Mouse (Mus musculus) lung, postnatal 10 days (tissue): ENCODE results near the gene Hmbs.

Experiments used
- DNase-seq: peaks from one replicate; pipeline ENCODE4 v3.0.0; 2021

Gene Hmbs

DNA sequence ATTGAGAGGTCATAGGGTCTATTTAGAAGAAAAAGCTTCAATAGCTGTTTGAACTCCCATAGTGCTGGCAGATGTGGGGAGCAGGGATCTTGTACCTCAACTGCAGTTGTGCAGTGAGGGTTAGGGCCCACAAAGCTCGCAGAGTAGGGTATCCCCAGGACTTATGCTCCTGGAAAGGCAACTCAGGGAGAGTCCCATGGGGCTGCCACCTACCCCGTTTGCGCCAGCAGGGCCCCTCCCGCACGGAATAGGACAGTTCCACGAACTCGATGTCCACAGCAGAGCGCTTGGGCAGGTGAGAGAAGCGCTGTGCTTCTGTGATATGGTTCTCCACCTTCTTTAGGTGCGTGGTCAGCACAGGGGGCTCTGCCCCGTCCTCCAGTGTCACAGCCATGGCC is 57.0 kb downstream of the Hmbs start:
- DNase-seq: no peak
